Mouse (Mus musculus) erythroblast, adult 5-6 weeks (primary cell): ENCODE results near the gene Dgkh. TPM values are rescaled to one million over a fixed set of nuclear protein-coding genes. Genes with fewer than 3 reads are reported as not detected.
"Not testable (repeated sequence)": the region's sequence is repeated elsewhere in the genome, so short reads cannot be mapped to it uniquely, and the experiment has no call there.

Experiments used
- ATAC-seq: replicated peaks from 2 replicates; pipeline ENCODE4 v1.8.0; 2016; ENCODE audit warnings: moderate number of reproducible peaks, mild to moderate bottlenecking, moderate TSS enrichment, inconsistent platforms; ENCODE audit not compliant: poor library complexity, low FRiP score, severe bottlenecking
- total RNA-seq, 2 experiments: library from RNA; stranded (forward) in 1 of 2; stranded (reverse) in 1 of 2; fragments of 150-400 nt in 1 of 2; fragments of 200-764, 138-1000 nt in 1 of 2; gene quantifications; 2 replicates each; pipeline versions ENCODE4 v1.2.3 to v1.2.4; 2015 to 2017; ENCODE audit warnings: low replicate concordance in 2 of 2

Dgkh gene
- total RNA-seq, 2 experiments from 2014 or later: 0.58 to 0.77 TPM

GRCm38 (mm10) chr14:78559042-78559441 lies 173.5 kb downstream of the Dgkh start:
- no peak for ATAC-seq

GRCm38 (mm10) chr14:78554830-78555229 lies 177.7 kb downstream of the Dgkh start:
- not testable (repeated sequence) for ATAC-seq

GRCm38 (mm10) chr14:78553661-78554060 lies 178.9 kb downstream of the Dgkh start:
- ATAC-seq: no peak

GRCm38 (mm10) chr14:78548807-78549206 lies 183.8 kb downstream of the Dgkh start:
- ATAC-seq: no peak

- no peak for ATAC-seq
These were observed 191.3 kb downstream of the Dgkh start for GRCm38 (mm10) chr14:78541319-78541718.

- no peak for ATAC-seq
These were observed 192.8 kb downstream of the Dgkh start for GRCm38 (mm10) chr14:78539821-78540220.

GRCm38 (mm10) chr14:78538572-78539320 lies 193.8 kb downstream of the Dgkh start:
- ATAC-seq: no peak

GRCm38 (mm10) chr14:78537551-78537950 lies 195.0 kb downstream of the Dgkh start:
- no peak for ATAC-seq

- ATAC-seq: peak; percentile 87
These were observed 196.1 kb downstream of the Dgkh start, which contains the start of gene Akap11 for GRCm38 (mm10) chr14:78536281-78537165. Gene Akap11 (minus strand): TSS chr14:78536808.

GRCm38 (mm10) chr14:78535366-78535765 lies 197.2 kb downstream of the Dgkh start:
- ATAC-seq: no peak

- ATAC-seq: no peak
These were observed 197.9 kb downstream of the Dgkh start for GRCm38 (mm10) chr14:78534651-78535050.

- ATAC-seq: no peak
These were observed 198.9 kb downstream of the Dgkh start for GRCm38 (mm10) chr14:78533701-78534100.

GRCm38 (mm10) chr14:78532345-78532744 lies 200.2 kb downstream of the Dgkh start:
- no peak for ATAC-seq

- ATAC-seq: no peak
These were observed 202.3 kb downstream of the Dgkh start for GRCm38 (mm10) chr14:78530256-78530655.

- ATAC-seq: no peak
These were observed 203.8 kb downstream of the Dgkh start for GRCm38 (mm10) chr14:78528461-78529425.

GRCm38 (mm10) chr14:78526907-78527306 lies 205.7 kb downstream of the Dgkh start:
- no peak for ATAC-seq

- ATAC-seq: no peak
These were observed 206.1 kb downstream of the Dgkh start for GRCm38 (mm10) chr14:78526475-78526874.

- ATAC-seq: peak; percentile 70
These were observed 206.7 kb downstream of the Dgkh start for GRCm38 (mm10) chr14:78525611-78526457.

- ATAC-seq: no peak
These were observed 207.5 kb downstream of the Dgkh start for GRCm38 (mm10) chr14:78525059-78525458.
